Mouse (Mus musculus) stomach, embryonic 15.5 days (tissue): ENCODE data around the gene Guca1b. TPM values are rescaled to one million over a fixed set of nuclear protein-coding genes. Genes with fewer than 3 reads are reported as not detected.
A peak's percentile ranks its signal among the peaks of the same experiment; 100 is the strongest.
"Not testable (repeated sequence)": the region's sequence is repeated elsewhere in the genome, so short reads cannot be mapped to it uniquely, and the experiment has no call there.

ENCODE experiments used
- ATAC-seq: fragments of 200-750 bp; cut with Nextera tagmentation; 2 replicates; pipeline ENCODE4 v1.8.0; 2017; ENCODE audit warnings: low read depth, moderate number of reproducible peaks, moderate TSS enrichment; ENCODE audit not compliant: insufficient read depth, low FRiP score
- H3K27ac ChIP-seq: fragments of 300-500 bp; sonication (generic); 2 replicates; pipeline ENCODE4 v1.5.1; 2015; ENCODE audit warnings: mild to moderate bottlenecking, inconsistent platforms
- H3K27me3 ChIP-seq: fragments of 300-500 bp; sonication (generic); replicated peaks from 2 replicates; pipeline ENCODE4 v1.6.1; 2015; ENCODE audit warnings: inconsistent platforms
- H3K36me3 ChIP-seq: fragments of 300-500 bp; sonication (generic); 2 replicates; pipeline ENCODE4 v1.6.1; 2015; ENCODE audit warnings: inconsistent platforms
- H3K4me1 ChIP-seq: fragments of 300-500 bp; sonication (generic); 2 replicates; pipeline ENCODE4 v1.6.1; 2015; ENCODE audit warnings: inconsistent platforms
- H3K4me2 ChIP-seq: fragments of 300-500 bp; sonication (generic); 2 replicates; pipeline ENCODE4 v1.6.1; 2015; ENCODE audit warnings: mild to moderate bottlenecking, inconsistent platforms
- H3K4me3 ChIP-seq: fragments of 300-500 bp; sonication (generic); replicated peaks from 2 replicates; pipeline ENCODE4 v1.5.1; 2015; ENCODE audit warnings: inconsistent platforms
- H3K9ac ChIP-seq: fragments of 300-500 bp; sonication (generic); 2 replicates; pipeline ENCODE4 v1.6.1; 2015; ENCODE audit warnings: inconsistent platforms
- H3K9me3 ChIP-seq: fragments of 300-500 bp; sonication (generic); 2 replicates; pipeline ENCODE4 v1.6.1; 2016; ENCODE audit warnings: inconsistent platforms
- WGBS: fragments of 180-500 bp; shearing (Covaris S2); methylation state at CpG from one replicate; pipeline ENCODE4 v1.1.7; 2015; 5-methylcytosine and 5-hydroxymethylcytosine counted together
- polyA plus RNA-seq: library from polyadenylated mRNA; unstranded; fragments of >200 nt; fragmentation: Nextera tagmentation; extraction: Ambion mirVana; gene quantifications from 2 replicates; pipeline ENCODE4 v1.2.1, GENCODE M21; 2015

The Guca1b gene
- polyA plus RNA-seq, 1 experiment from 2014 or later, result 0.46 TPM

DNA sequence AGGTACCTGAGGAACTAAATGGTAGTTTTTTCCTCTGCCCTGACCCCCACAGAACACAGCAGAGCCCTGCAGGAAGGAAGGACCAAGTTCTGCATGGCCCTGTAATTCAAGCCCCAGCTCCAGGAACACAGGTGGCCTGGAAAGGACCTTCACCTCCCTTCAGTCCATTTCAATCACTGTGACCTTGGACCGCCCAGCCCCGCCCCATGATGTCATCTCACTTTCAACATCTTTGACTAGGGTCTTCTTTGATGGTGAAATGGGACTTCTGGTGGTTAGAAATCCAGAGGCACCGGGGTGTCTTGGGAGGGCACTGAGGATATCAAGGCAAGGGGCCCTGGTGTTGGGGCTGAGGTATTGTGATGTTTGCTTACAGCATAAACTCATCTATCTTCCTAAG, 36.4 kb downstream of the Guca1b start:
- Histone ChIP-seq H3K27me3 (no peaks in the 10 kb centered on the region), H3K27ac (no peak overlapping the region), H3K9me3 (no peaks in the 10 kb centered on the region), H3K4me1 (no peaks in the 10 kb centered on the region), H3K36me3 (no peaks in the 10 kb centered on the region), H3K4me3 (no peak overlapping the region), H3K9ac (no peak overlapping the region), H3K4me2 (no peak overlapping the region)
- ATAC-seq, result no peak
- WGBS, result 82% methylated on average over 3 of the region's 3 CpGs

DNA sequence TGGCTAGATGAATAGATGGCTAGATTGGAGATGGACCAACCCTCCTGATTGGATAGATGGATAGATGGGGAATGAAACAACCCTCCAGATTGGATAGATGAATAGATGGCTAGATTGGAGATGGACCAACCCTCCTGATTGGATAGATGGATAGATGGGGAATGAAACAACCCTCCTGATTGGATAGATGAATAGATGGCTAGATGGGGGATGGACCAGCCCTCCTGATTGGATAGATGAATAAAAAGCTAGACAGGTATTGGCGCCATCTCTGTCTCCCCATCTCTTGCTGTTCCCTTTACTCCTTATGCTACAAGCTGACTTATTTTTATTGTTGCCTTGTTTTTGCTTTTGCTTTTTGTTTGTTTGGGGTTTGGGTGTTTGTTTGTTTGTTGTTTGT, 37.4 kb downstream of the Guca1b start:
- H3K36me3 ChIP-seq, H3K4me1 ChIP-seq, H3K4me3 ChIP-seq, H3K27me3 ChIP-seq, H3K4me2 ChIP-seq, ATAC-seq, H3K9ac ChIP-seq, H3K27ac ChIP-seq, H3K9me3 ChIP-seq: not testable (repeated sequence)
- WGBS, result 90% methylated on average over 1 of the region's 1 CpGs

DNA sequence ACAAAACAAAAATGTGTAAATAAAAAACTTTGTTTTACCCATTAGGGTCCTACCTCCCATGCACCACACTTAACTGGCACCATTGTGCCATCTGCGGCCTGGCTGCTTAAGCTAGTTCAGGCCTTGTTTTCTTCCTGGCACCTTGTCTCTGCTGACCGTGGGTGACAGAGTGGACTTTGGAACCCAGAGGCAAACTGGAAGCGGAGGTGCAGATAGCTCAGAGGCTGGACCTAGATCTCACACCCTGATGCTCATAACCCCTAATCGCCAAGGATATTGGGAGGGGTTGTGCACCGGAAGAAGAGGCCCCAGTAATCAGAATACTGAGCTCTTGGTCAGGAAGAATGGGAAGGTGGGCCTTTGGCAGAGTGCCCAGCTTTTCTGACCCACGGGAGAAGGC, 39.0 kb downstream of the Guca1b start:
- WGBS, result 56% methylated on average over 6 of the region's 6 CpGs
- Histone ChIP-seq H3K27me3 (no peaks in the 10 kb centered on the region), H3K4me1 (peaks cover 7% of the 10 kb centered on the region; the same call in 1 of the 2 replicates), H3K9ac (no peak overlapping the region), H3K4me2 (no peak overlapping the region), H3K9me3 (no peaks in the 10 kb centered on the region), H3K27ac (no peak overlapping the region), H3K36me3 (no peaks in the 10 kb centered on the region), H3K4me3 (no peak overlapping the region)
- peak; percentile 41; the same call in 1 of the 2 replicates for ATAC-seq

DNA sequence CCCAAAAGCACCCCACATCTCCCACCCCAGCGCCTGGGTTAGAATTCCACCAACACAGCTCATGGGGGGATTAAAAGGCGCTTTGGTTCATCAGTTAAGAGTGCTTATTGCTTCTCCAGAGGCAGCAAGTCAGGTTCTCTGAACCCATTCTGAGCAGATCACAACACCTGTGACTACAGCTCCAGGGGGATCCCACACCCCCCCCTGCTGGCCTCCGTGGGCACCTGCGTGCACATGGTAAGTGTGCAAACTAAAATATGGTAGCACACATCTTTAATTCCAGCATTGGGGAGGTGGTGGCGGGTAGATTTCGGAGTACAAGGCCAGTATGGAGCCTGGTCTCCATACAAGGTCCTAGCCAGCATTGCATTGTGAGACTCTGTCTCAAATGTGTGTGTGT, 42.1 kb downstream of the Guca1b start:
- H3K9me3 ChIP-seq, result no peaks in the 10 kb centered on the region
- ATAC-seq, result no peak
- H3K4me1 ChIP-seq, result peaks cover 8% of the 10 kb centered on the region; the same call in 1 of the 2 replicates
- WGBS, result 72% methylated on average over 6 of the region's 6 CpGs
- no peaks in the 10 kb centered on the region for H3K36me3 ChIP-seq
- no peak overlapping the region for H3K9ac ChIP-seq
- H3K27me3 ChIP-seq, result no peaks in the 10 kb centered on the region
- H3K4me2 ChIP-seq, result no peak overlapping the region
- H3K4me3 ChIP-seq, result no peak overlapping the region
- no peak overlapping the region for H3K27ac ChIP-seq

DNA sequence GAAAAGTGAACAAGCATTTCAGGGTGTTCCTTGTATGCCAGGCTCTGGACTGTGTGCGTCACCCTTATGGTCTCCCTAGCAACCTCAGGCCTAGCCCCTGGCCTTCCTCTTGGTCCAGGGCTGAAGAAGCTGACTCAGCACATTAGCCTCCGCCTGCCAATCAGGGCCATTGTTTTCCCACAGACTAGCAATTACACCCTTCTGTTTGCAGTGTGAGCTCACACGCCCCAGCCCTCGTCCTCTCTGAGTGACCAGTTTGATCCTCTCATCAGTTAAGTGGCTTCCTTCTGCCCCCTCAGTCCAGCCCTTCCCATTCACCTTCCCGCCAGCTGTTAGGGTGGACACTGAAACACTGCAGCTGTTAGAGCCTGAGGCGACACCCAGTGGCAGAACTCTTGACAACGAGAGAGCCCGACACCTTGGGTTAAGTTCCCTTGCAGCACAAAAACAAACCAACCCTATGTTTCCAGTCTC, 43.7 kb downstream of the Guca1b start:
- no peaks in the 10 kb centered on the region for H3K27me3 ChIP-seq
- no peaks in the 10 kb centered on the region for H3K9me3 ChIP-seq
- ATAC-seq, result peak; percentile 59
- peak overlapping the region; percentile 29; the same call in 1 of the 2 replicates for H3K4me2 ChIP-seq
- peaks cover 8% of the 10 kb centered on the region; the same call in 1 of the 2 replicates for H3K4me1 ChIP-seq
- no peak overlapping the region for H3K4me3 ChIP-seq
- H3K9ac ChIP-seq, result no peak overlapping the region
- WGBS, result 8% methylated on average over 8 of the region's 8 CpGs
- H3K36me3 ChIP-seq, result no peaks in the 10 kb centered on the region
- H3K27ac ChIP-seq, result no peak overlapping the region

DNA sequence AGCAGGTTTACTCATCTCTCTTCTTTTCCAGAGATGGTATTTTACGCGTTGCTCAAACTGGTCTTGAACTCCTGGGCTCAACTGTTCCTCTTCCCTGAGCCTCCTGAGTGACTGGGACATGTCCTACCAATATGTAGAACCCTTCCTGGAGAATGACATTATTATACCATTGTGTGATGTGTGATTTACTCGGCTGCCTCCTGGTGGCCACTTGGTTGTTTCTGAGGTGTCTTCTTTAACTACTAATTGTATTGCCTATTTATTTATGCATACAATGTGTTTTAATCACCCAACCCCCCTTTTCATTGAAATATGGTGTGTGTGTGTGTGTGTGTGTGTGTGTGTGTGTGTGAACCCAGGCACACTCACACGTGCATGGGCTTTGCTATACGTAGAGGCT, 45.6 kb downstream of the Guca1b start:
- ATAC-seq, result no peak
- H3K9ac ChIP-seq, result no peak overlapping the region
- no peak overlapping the region for H3K4me2 ChIP-seq
- no peak overlapping the region for H3K27ac ChIP-seq
- 67% methylated on average over 5 of the region's 5 CpGs for WGBS
- peaks cover 8% of the 10 kb centered on the region; the same call in 1 of the 2 replicates for H3K4me1 ChIP-seq
- no peak overlapping the region for H3K4me3 ChIP-seq
- H3K36me3 ChIP-seq, result no peaks in the 10 kb centered on the region
- no peaks in the 10 kb centered on the region for H3K27me3 ChIP-seq
- no peaks in the 10 kb centered on the region for H3K9me3 ChIP-seq

DNA sequence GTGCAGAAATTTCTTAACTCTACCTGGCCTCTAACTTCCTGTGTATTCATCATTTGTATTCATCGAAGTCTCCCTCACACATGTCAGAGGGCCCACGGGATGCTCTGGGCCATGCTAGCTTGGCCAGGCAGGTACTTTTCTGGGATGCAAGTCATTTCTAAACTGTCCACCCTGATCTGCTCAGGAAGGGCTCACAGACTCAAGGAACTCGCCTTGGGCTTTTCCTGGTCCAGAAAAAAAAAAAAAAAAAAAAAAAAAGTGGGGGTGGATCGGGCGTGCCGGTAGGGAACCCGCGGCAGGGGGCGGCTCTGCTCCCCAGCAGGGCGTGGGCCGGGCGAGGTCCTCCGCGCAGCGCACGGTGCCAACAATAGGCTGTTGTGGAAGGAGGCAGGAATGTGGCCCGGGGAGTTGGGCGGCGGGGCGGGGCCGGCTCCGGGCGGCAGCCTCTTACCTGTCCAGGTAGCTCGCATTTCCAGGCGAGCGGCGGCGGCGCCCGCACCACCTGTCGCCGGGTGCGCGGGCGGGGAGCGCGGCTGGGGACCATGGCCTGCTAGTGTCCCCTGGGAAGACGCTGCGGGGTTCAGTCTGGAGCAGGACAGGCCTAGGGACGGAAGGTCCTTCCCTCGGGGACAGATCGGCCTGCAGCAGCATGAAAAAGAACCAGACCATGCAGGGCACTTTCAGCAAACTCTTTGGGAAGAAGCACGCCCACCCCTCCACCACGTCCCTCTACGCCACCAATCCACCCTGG, 51.1 kb downstream of the Guca1b start, which contains the start of gene AI661453:
AI661453 (plus strand) TSS at position 460 of the 751 bp plus-strand sequence.
- peak within 1 kb of the TSS; percentile 20; the same call in 1 of the 2 replicates for H3K9ac ChIP-seq
- ATAC-seq, result peak; percentile 84

DNA sequence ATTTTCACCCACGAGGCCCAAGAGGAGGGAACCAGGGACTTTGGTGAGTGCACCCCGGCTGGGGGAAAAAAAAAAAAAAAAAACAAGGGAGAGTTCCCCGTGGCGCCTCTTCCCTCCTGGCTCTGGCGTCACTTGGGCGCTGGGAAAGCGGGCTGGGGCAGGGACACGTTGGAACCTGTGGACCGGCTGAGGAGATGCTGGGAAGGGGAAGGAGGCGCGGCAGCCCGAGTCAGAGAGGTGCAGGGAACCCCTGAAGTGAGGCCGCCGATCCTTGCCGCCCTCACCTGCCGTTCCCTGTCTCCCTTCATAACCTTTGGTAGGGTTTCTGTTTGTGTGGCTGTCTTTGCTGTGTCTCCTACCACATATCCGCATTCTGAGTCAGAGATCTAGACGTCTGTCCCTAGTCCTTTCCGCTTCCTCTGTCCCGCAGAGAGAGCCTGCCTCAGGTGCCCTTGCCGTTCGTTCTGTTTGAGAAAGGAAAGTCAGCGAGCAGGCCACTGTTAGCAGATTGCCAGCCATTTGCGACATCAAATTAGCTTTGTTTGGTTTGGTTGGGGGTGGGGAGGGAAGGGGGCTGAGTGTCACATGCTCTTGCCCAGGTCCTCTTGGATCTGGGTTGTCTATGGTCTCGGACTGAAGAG, 51.8 kb downstream of the Guca1b start, which contains the start of gene 1700001C19Rik:
1700001C19Rik (minus strand) TSS at position 470 of the 641 bp plus-strand sequence.
- Histone ChIP-seq H3K27ac (peak within 1 kb of the TSS; percentile 61), H3K9me3 (no peaks in the 10 kb centered on the region), H3K4me2 (peak within 1 kb of the TSS; percentile 66), H3K36me3 (no peaks in the 10 kb centered on the region), H3K4me3 (peak within 1 kb of the TSS; percentile 47), H3K4me1 (peaks cover 19% of the 10 kb centered on the region; the same call in 1 of the 2 replicates), H3K9ac (peak within 1 kb of the TSS; percentile 20; the same call in 1 of the 2 replicates), H3K27me3 (0 out of 2 replicates have a peak, but pooled peaks cover 9% of the 10 kb centered on the region)
- WGBS, result 3% methylated on average over 25 of the region's 25 CpGs
- ATAC-seq, result no peak

More for the DNA sequence above, 51.1 kb downstream of the Guca1b start, which contains the start of gene AI661453:
- Histone ChIP-seq H3K27me3 (0 out of 2 replicates have a peak, but pooled peaks cover 9% of the 10 kb centered on the region), H3K36me3 (no peaks in the 10 kb centered on the region), H3K4me1 (peaks cover 15% of the 10 kb centered on the region; the same call in 1 of the 2 replicates), H3K9me3 (no peaks in the 10 kb centered on the region), H3K4me2 (peak within 1 kb of the TSS; percentile 66), H3K4me3 (peak within 1 kb of the TSS; percentile 47), H3K27ac (peak within 1 kb of the TSS; percentile 61)
- WGBS, result 2% methylated on average over 45 of the region's 45 CpGs

DNA sequence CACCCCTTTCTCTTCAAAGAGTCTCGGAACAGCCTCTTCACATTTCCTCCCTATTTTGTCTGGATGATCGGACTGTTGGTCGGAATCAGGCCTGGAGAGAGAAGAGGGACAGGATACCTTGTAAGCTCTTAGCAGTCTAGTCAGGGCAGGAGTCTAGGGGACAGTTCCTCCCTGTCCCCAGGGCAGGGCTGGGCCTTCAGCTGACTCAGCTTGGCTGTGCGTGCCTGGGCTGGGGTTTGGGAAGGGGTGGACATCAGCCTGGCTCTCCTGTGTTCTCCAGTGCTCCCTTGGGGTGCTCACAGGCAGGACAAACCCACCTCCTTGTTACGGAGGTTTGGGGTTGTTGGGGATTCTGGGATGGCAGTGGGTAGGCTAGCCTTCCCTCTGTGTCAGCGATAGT, 53.4 kb downstream of the Guca1b start:
- Histone ChIP-seq H3K9me3 (no peaks in the 10 kb centered on the region), H3K36me3 (no peaks in the 10 kb centered on the region), H3K27me3 (0 out of 2 replicates have a peak, but pooled peaks cover 9% of the 10 kb centered on the region), H3K4me2 (peak overlapping the region; percentile 66), H3K4me3 (peak overlapping the region; percentile 47), H3K4me1 (peaks cover 19% of the 10 kb centered on the region; the same call in 1 of the 2 replicates), H3K9ac (no peak overlapping the region), H3K27ac (peak overlapping the region; percentile 52)
- 68% methylated on average over 6 of the region's 6 CpGs for WGBS
- no peak for ATAC-seq

DNA sequence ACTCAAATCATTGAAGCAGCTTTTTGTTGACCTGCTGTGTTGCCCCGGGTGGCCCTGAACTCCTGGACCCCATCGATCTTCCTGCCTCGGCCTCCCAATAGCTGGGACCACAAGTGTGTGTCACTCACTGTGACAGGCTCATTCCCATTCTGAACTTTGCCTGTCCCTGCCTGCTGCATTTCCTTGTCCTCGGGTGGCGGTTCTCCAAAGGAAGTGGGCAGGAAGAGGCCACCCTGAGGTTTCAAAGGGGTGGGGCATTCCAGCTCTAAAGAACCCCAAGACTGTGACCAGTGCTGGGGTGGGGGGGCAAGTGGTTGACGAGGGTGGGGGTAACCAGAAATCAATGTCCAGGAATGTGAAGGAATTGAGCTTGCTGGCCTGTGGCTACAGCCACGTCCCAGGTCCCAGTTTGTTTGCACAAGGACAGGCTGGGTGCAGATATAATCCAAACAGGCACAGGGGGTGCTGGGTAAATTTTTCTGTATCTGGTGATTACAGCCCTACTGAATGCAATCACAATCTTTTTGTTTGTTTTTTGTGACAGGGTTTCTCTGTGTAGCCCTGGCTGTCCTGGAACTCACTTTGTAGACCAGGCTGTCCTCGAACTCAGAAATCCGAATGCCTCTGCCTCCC, 54.3 kb downstream of the Guca1b start:
- H3K36me3 ChIP-seq, result no peaks in the 10 kb centered on the region
- H3K27me3 ChIP-seq, result 0 out of 2 replicates have a peak, but pooled peaks cover 9% of the 10 kb centered on the region
- peaks cover 22% of the 10 kb centered on the region; the same call in 1 of the 2 replicates for H3K4me1 ChIP-seq
- H3K9me3 ChIP-seq, result no peaks in the 10 kb centered on the region
- peak; percentile 52 for ATAC-seq
- WGBS, result 38% methylated on average over 9 of the region's 9 CpGs
- H3K27ac ChIP-seq, result peak overlapping the region; percentile 52
- H3K9ac ChIP-seq, result no peak overlapping the region
- 0 out of 2 replicates have a peak overlapping the region, but pooled peaks have one; percentile 47 for H3K4me3 ChIP-seq
- peak overlapping the region; percentile 66; the same call in 1 of the 2 replicates for H3K4me2 ChIP-seq

DNA sequence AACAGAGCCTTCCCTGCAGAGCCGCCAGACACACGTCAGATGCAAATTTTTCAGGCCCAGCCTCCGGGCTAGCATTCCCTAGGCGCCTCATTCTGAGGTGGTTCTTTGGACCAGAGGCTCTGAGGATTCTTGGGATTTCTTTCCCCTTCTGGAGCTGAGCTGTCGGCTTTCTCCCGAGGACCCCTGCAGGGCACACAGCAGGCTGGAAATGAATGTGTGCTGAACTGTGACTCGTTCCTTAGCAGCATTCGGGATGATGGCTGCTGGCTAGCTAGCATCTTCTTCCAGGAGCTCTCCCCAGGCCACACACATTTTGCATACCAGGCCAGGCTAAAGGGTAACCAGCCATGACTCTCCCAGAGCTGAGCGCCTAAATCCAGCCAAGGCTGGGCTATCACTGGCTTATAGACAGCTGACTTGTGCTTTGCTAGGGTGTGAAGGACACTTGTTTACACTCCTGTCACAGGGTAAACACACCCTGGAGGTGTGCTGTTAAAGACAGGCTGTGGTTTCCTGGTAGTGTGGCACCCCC, 55.2 kb downstream of the Guca1b start:
- WGBS, result 27% methylated on average over 9 of the region's 9 CpGs
- Histone ChIP-seq H3K4me2 (no peak overlapping the region), H3K9ac (no peak overlapping the region), H3K9me3 (no peaks in the 10 kb centered on the region), H3K36me3 (no peaks in the 10 kb centered on the region), H3K27me3 (0 out of 2 replicates have a peak, but pooled peaks cover 9% of the 10 kb centered on the region), H3K4me3 (no peak overlapping the region), H3K27ac (peak overlapping the region; percentile 52), H3K4me1 (peaks cover 22% of the 10 kb centered on the region; the same call in 1 of the 2 replicates)
- no peak for ATAC-seq
